Comparison of ENCODE assay signal across 8 mouse cellular contexts in genomic region chr9:121313656-121314374, GRCm38 (mm10). TPM values are rescaled to one million over a fixed set of nuclear protein-coding genes. Genes with fewer than 3 reads are reported as not detected.
DNase-seq lines count a peak whose midpoint lies in the region; ATAC-seq lines count a peak whose summit lies in the region.

No protein-coding gene starts in this region.

- peak overlapping the region; percentile 21 for H3K4me3 ChIP-seq in forebrain, embryonic 11.5 days (ENCODE audit: low read depth, low read length)

- no peaks in the 10 kb centered on the region for H3K9me3 ChIP-seq in forebrain, embryonic 11.5 days (ENCODE audit: control insufficient read depth, low read length)

- DNase-seq in adrenal gland, adult 8-10 months, result peak; percentile 72
- peak; percentile 90 for DNase-seq in forebrain, embryonic 11.5 days (ENCODE audit: low spot score)
- peak; percentile 93 for DNase-seq in heart, postnatal 25 days (ENCODE audit: low spot score)
- DNase-seq in layer of hippocampus, postnatal 10 days (ENCODE audit: low spot score in 2 of 2), result peak; percentile 53 to 60
- peak; percentile 96 for DNase-seq in lung, postnatal 36 days
- DNase-seq in retina, postnatal 1 day, result peak; percentile 82
- DNase-seq in frontal cortex, postnatal 25 days (ENCODE audit: low spot score in 2 of 2), result no peak

- no peaks in the 10 kb centered on the region; the same call in 1 of the 2 replicates for H3K36me3 ChIP-seq in forebrain, embryonic 11.5 days (ENCODE audit: control insufficient read depth, insufficient read depth, low read length)

- WGBS in forebrain, embryonic 11.5 days, result under 1% methylated on average over 21 of the region's 21 CpGs

- peak; percentile 74 for ATAC-seq in CD4-positive, CD25-positive, alpha-beta regulatory T cell, adult 4 months
- peak; percentile 87 for ATAC-seq in forebrain, embryonic 11.5 days (replicated peaks; ENCODE audit: low FRiP score)

- H3K4me2 ChIP-seq in forebrain, embryonic 11.5 days (ENCODE audit: low read depth, low read length, severe bottlenecking), result peak overlapping the region; percentile 54

- H3K27me3 ChIP-seq in forebrain, embryonic 11.5 days (ENCODE audit: control insufficient read depth, insufficient read depth, low read length), result no peaks in the 10 kb centered on the region

- H3K9ac ChIP-seq in forebrain, embryonic 11.5 days (ENCODE audit: low read length), result peak overlapping the region; percentile 58

- intact Hi-C loops in heart, postnatal 25 days (cut with DNase I), result loop anchor here (1.0 kb wide), 1 partner anchor 16 kb away; no protein-coding TSS in a partner anchor

- H3K27ac ChIP-seq in forebrain, embryonic 11.5 days (ENCODE audit: low read depth, low read length), result peak overlapping the region; percentile 99

- peaks cover 41% of the 10 kb centered on the region for H3K4me1 ChIP-seq in forebrain, embryonic 11.5 days (replicated peaks; ENCODE audit: control insufficient read depth, insufficient read depth, low read length)

RNA-seq across cellular contexts. Expression of gene Trak1, which starts 16.5 kb away (rescaled TPM):
- 10 to 100 TPM in 1 of 2 experiments, 1 to 10 TPM in 1; 8.9 to 10.7 TPM for polyA plus RNA-seq in CD4-positive, CD25-positive, alpha-beta regulatory T cell, adult 4 months (2017; shearing (Covaris generic))
- 10 to 100 TPM; 59.3 to 80.6 (median 74.3) TPM for total RNA-seq in adrenal gland, adult 8-10 months (2022)
- polyA plus RNA-seq in forebrain, embryonic 11.5 days (2014; fragmentation: Nextera tagmentation; extraction: Ambion mirVana), result 33.5 and 36.4 TPM in 2 replicates
- total RNA-seq in heart, postnatal 25 days (2021), result 100 to 1,000 TPM; 309 to 322 TPM
- 100 to 1,000 TPM; 207 to 210 TPM for total RNA-seq in layer of hippocampus, postnatal 10 days (2021)

RNA-seq across cellular contexts. Expression of gene Ulk4, which starts 36.8 kb away (rescaled TPM):
- polyA plus RNA-seq in CD4-positive, CD25-positive, alpha-beta regulatory T cell, adult 4 months (2017; shearing (Covaris generic)), result 1 to 10 TPM; 1.5 to 6.2 TPM
- 1 to 10 TPM; 1.7 to 4.8 (median 2.6) TPM for total RNA-seq in adrenal gland, adult 8-10 months (2022)
- polyA plus RNA-seq in forebrain, embryonic 11.5 days (2014; fragmentation: Nextera tagmentation; extraction: Ambion mirVana), result 144 and 163 TPM in 2 replicates
- total RNA-seq in heart, postnatal 25 days (2021), result under 1 TPM; 0.21 to 0.48 TPM
- 1 to 10 TPM; 7.7 to 9.6 TPM for total RNA-seq in layer of hippocampus, postnatal 10 days (2021)

Comparison
In these comparisons a context has a peak if more than half of its experiments do, and no peak if none do; other contexts are left out.
1. DNase-seq: peak in adrenal gland, adult 8-10 months (single experiment), forebrain, embryonic 11.5 days (single experiment), heart, postnatal 25 days (single experiment), layer of hippocampus, postnatal 10 days (2 of 2), lung, postnatal 36 days (single experiment) and retina, postnatal 1 day (single experiment); none in frontal cortex, postnatal 25 days (0 of 2).